Mouse (Mus musculus): ENCODE results near the gene Gm6880. TPM values are rescaled to one million over a fixed set of nuclear protein-coding genes. Genes with fewer than 3 reads are reported as not detected.

Gm6880 gene
- not detected in 2 replicates for polyA plus RNA-seq (2012)

GRCm38 (mm10) chrX:74481349-74481885 is at the start of gene Gm6880:
Gene Gm6880 (minus strand): TSS chrX:74481399.

Other genes starting within 250 kb of the Gm6880 start
- 125 and 148 TPM in 2 replicates for gene Flna, start 231.6 kb downstream of the Gm6880 start, polyA plus RNA-seq (2012)
- gene Emd, start 226.7 kb downstream of the Gm6880 start, polyA plus RNA-seq (2012): 42.2 TPM in 2 replicates
- gene Rpl10, start 210.6 kb downstream of the Gm6880 start, polyA plus RNA-seq (2012): 1,371 and 1,458 TPM in 2 replicates
- gene Taz, start 199.5 kb downstream of the Gm6880 start, polyA plus RNA-seq (2012): 34.8 and 36.9 TPM in 2 replicates
- gene Dnase1l1, start 199.1 kb downstream of the Gm6880 start, polyA plus RNA-seq (2012): 0.47 and 1.2 TPM in 2 replicates
- 15.5 and 20.0 TPM in 2 replicates for gene Atp6ap1, start 184.3 kb downstream of the Gm6880 start, polyA plus RNA-seq (2012)
- 35.5 and 48.6 TPM in 2 replicates for gene Gdi1, start 176.4 kb downstream of the Gm6880 start, polyA plus RNA-seq (2012)
- 34.9 and 43.8 TPM in 2 replicates for gene Fam50a, start 168.4 kb downstream of the Gm6880 start, polyA plus RNA-seq (2012)
- gene Plxna3, start 152.3 kb downstream of the Gm6880 start, polyA plus RNA-seq (2012): 4.6 and 6.7 TPM in 2 replicates
- 5.9 and 6.9 TPM in 2 replicates for gene Lage3, start 127.8 kb downstream of the Gm6880 start, polyA plus RNA-seq (2012)
- 31.2 and 32.6 TPM in 2 replicates for gene Ubl4a, start 108.2 kb downstream of the Gm6880 start, polyA plus RNA-seq (2012)
- 4.5 and 5.4 TPM in 2 replicates for gene Slc10a3, start 108.0 kb downstream of the Gm6880 start, polyA plus RNA-seq (2012)
- 6.1 and 7.7 TPM in 2 replicates for gene Fam3a, start 88.1 kb downstream of the Gm6880 start, polyA plus RNA-seq (2012)
- gene Ikbkg, start 88.1 kb downstream of the Gm6880 start, polyA plus RNA-seq (2012): 9.2 and 10.3 TPM in 2 replicates
- 19.5 and 27.3 TPM in 2 replicates for gene G6pdx, start 52.2 kb downstream of the Gm6880 start, polyA plus RNA-seq (2012)
- gene Olfr1326-ps1, start 93.5 kb upstream of the Gm6880 start, polyA plus RNA-seq (2012): not detected in 2 replicates
- gene Olfr1325, start 111.3 kb upstream of the Gm6880 start, polyA plus RNA-seq (2012): not detected in 2 replicates
- not detected in 2 replicates for gene Gm5640, start 164.2 kb upstream of the Gm6880 start, polyA plus RNA-seq (2012)

All from megakaryocyte-erythroid progenitor cell, adult 5 weeks (primary cell).